Mouse (Mus musculus) forebrain, embryonic 13.5 days (tissue): ENCODE results near the gene Nectin3. TPM values are rescaled to one million over a fixed set of nuclear protein-coding genes. Genes with fewer than 3 reads are reported as not detected.

ENCODE experiments used
- ATAC-seq: fragments of 200-750 bp; cut with Nextera tagmentation; 2 replicates; pipeline ENCODE4 v1.8.0; 2017
- H3K27ac ChIP-seq: fragments of 300-500 bp; sonication (generic); 2 replicates; pipeline ENCODE4 v1.5.1; 2015; ENCODE audit warnings: inconsistent platforms, mild to moderate bottlenecking, moderate library complexity
- H3K27me3 ChIP-seq: fragments of 300-500 bp; sonication (generic); 2 replicates; pipeline ENCODE4 v1.6.1; 2015; ENCODE audit warnings: mild to moderate bottlenecking, inconsistent platforms
- H3K36me3 ChIP-seq: fragments of 300-500 bp; sonication (generic); 2 replicates; pipeline ENCODE4 v1.6.1; 2015; ENCODE audit warnings: mild to moderate bottlenecking, inconsistent platforms; ENCODE audit not compliant: poor library complexity, severe bottlenecking
- H3K4me1 ChIP-seq: fragments of 300-500 bp; sonication (generic); 2 replicates; pipeline ENCODE4 v1.6.1; 2015; ENCODE audit warnings: inconsistent platforms
- H3K4me2 ChIP-seq: fragments of 300-500 bp; sonication (generic); 2 replicates; pipeline ENCODE4 v1.6.1; 2015; ENCODE audit warnings: inconsistent platforms, mild to moderate bottlenecking, moderate library complexity
- H3K4me3 ChIP-seq: fragments of 300-500 bp; sonication (generic); 2 replicates; pipeline ENCODE4 v1.5.1; 2015; ENCODE audit warnings: mild to moderate bottlenecking, inconsistent platforms
- H3K9ac ChIP-seq: fragments of 300-500 bp; sonication (generic); 2 replicates; pipeline ENCODE4 v1.6.1; 2015; ENCODE audit warnings: mild to moderate bottlenecking, inconsistent platforms
- H3K9me3 ChIP-seq: fragments of 300-500 bp; sonication (generic); replicated peaks from 2 replicates; pipeline ENCODE4 v1.6.1; 2016; ENCODE audit warnings: inconsistent platforms
- WGBS: fragments of 180-500 bp; shearing (Covaris S2); methylation state at CpG from one replicate; pipeline ENCODE4 v1.1.7; 2015; 5-methylcytosine and 5-hydroxymethylcytosine counted together
- polyA plus RNA-seq: library from polyadenylated mRNA; unstranded; fragments of >200 nt; fragmentation: Nextera tagmentation; extraction: Ambion mirVana; gene quantifications from 2 replicates; pipeline ENCODE4 v1.2.1, GENCODE M21; 2015

Gene Nectin3
- polyA plus RNA-seq = 16.4 and 17.4 TPM in 2 replicates

DNA sequence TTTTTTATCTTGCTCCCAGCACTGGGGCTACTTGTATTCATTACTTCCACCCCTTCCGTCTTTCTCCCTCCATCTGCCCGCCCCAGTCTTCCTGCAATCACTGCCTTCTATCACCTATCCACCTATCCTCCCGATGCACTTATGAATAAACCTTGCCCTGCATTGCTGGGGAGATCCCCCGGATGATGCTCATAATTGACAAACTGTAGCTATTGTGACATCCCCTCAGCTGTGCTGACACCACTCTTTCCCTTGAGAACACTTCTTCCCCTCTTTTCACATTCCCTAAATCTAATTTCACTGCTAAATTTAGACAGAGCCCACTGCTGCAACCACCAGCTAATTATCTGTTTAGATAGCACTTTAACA is at the start of gene Nectin3:
Gene Nectin3, minus strand, starts transcription at position 105 of the 369 bp plus-strand sequence.
- Histone ChIP-seq H3K36me3 (no peaks in the 10 kb centered on the region), H3K4me2 (peak within 1 kb of the TSS; percentile 83)

GRCm38 (mm10) chr16:46538092-46538491 is 39.8 kb upstream of the Nectin3 start:
- no peak; the same call in 1 of the 2 replicates for ATAC-seq
- WGBS = 78% methylated on average over 3 of the region's 3 CpGs
- no peaks in the 10 kb centered on the region for H3K27me3 ChIP-seq
- H3K4me1 ChIP-seq = no peaks in the 10 kb centered on the region
- no peak overlapping the region for H3K9ac ChIP-seq
- H3K27ac ChIP-seq = no peak overlapping the region
- H3K36me3 ChIP-seq = no peaks in the 10 kb centered on the region
- H3K4me3 ChIP-seq = no peak overlapping the region
- H3K4me2 ChIP-seq = no peak overlapping the region
- no peaks in the 10 kb centered on the region for H3K9me3 ChIP-seq

More for the DNA sequence above, at the start of gene Nectin3:
- Histone ChIP-seq H3K27me3 (no peaks in the 10 kb centered on the region), H3K9ac (peak within 1 kb of the TSS; percentile 94), H3K4me1 (peaks cover 24% of the 10 kb centered on the region), H3K27ac (peak within 1 kb of the TSS; percentile 92), H3K4me3 (peak within 1 kb of the TSS; percentile 87), H3K9me3 (no peaks in the 10 kb centered on the region)
- ATAC-seq = no peak
- WGBS = 5% methylated on average over 4 of the region's 4 CpGs

DNA sequence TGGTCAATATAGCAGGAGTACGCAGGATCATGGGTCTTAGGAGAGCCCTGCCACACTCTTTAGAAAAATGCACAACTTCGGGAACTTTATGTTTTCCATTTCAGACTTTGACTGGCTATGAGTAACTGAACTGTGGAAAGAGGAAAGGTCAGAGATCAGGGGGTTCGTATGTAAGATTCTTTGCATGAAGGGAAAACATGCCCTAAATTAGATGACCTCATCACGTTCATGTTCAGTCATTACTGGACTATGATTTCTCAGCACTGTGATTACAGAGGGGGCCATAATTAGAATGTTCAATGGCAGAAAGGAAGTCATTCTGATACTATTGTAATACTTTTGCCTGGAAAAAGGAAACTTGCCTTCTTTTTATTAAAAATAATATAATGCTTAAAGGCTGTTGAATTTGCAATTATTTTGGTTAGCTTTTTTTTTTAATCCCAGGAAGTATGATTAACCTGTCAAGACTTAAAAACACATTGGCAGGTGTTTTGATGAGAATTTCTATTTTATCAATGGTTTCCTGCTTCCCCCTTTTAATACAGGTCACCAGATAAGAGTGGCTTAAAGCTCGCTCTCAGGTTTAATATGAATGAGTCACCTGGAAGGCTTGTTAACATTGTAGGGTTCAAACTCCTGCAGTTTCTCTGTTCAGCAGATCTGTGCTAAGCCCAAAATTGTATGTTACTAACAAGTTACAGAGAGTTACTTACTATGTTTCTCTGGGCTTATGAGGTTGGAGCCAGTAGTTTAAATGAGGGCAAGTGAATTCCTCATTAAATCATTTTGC is 34.3 kb upstream of the Nectin3 start:
- H3K27ac ChIP-seq = no peak overlapping the region
- WGBS = 84% methylated on average over 5 of the region's 5 CpGs
- H3K4me3 ChIP-seq = no peak overlapping the region
- no peaks in the 10 kb centered on the region for H3K9me3 ChIP-seq
- no peaks in the 10 kb centered on the region for H3K36me3 ChIP-seq
- ATAC-seq = no peak
- no peak overlapping the region for H3K4me2 ChIP-seq
- H3K27me3 ChIP-seq = no peaks in the 10 kb centered on the region
- no peak overlapping the region for H3K9ac ChIP-seq
- peaks cover 5% of the 10 kb centered on the region for H3K4me1 ChIP-seq

DNA sequence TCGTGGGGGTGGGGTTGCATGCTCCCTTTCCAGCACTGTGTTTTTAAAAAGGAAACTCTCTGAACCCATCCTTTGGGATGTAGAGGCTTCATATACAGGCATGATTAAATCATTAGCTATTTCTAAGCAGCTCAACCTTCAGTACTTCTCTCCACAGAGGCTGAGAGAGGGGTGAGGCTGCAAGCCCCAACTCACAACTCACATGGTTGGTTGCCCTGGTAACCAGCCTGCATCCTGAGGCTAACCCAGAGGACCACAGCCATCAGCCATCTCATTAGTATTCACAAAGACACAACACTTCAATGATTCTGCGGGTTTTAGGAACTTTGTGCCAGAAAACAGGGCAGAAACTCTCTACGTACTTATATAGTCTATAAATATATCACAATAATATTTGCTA is 32.7 kb upstream of the Nectin3 start:
- peaks cover 5% of the 10 kb centered on the region for H3K4me1 ChIP-seq
- WGBS = 44% methylated on average over 3 of the region's 3 CpGs
- no peak overlapping the region for H3K4me2 ChIP-seq
- no peaks in the 10 kb centered on the region for H3K27me3 ChIP-seq
- H3K9ac ChIP-seq = no peak overlapping the region
- no peaks in the 10 kb centered on the region for H3K9me3 ChIP-seq
- peak; percentile 80 for ATAC-seq
- no peaks in the 10 kb centered on the region for H3K36me3 ChIP-seq
- H3K4me3 ChIP-seq = no peak overlapping the region
- H3K27ac ChIP-seq = no peak overlapping the region

GRCm38 (mm10) chr16:46520885-46521417 is 22.6 kb upstream of the Nectin3 start:
- Histone ChIP-seq H3K27ac (no peak overlapping the region), H3K4me1 (no peaks in the 10 kb centered on the region), H3K9ac (no peak overlapping the region), H3K4me2 (no peak overlapping the region), H3K36me3 (no peaks in the 10 kb centered on the region), H3K27me3 (no peaks in the 10 kb centered on the region), H3K4me3 (no peak overlapping the region), H3K9me3 (no peaks in the 10 kb centered on the region)
- 83% methylated on average over 5 of the region's 5 CpGs for WGBS
- ATAC-seq = no peak

GRCm38 (mm10) chr16:46519606-46520005 is 21.3 kb upstream of the Nectin3 start:
- H3K36me3 ChIP-seq = no peaks in the 10 kb centered on the region
- no peaks in the 10 kb centered on the region for H3K4me1 ChIP-seq
- no peak for ATAC-seq
- H3K4me2 ChIP-seq = no peak overlapping the region
- 83% methylated on average over 2 of the region's 2 CpGs for WGBS
- no peaks in the 10 kb centered on the region for H3K9me3 ChIP-seq
- no peaks in the 10 kb centered on the region for H3K27me3 ChIP-seq
- no peak overlapping the region for H3K4me3 ChIP-seq
- H3K9ac ChIP-seq = no peak overlapping the region
- H3K27ac ChIP-seq = no peak overlapping the region

GRCm38 (mm10) chr16:46507944-46508333 is 9.6 kb upstream of the Nectin3 start:
- Histone ChIP-seq H3K4me2 (no peak overlapping the region), H3K27ac (no peak overlapping the region), H3K36me3 (no peaks in the 10 kb centered on the region), H3K9ac (no peak overlapping the region), H3K27me3 (no peaks in the 10 kb centered on the region), H3K4me3 (no peak overlapping the region), H3K4me1 (no peaks in the 10 kb centered on the region), H3K9me3 (no peaks in the 10 kb centered on the region; the same call in 1 of the 2 replicates)
- no peak for ATAC-seq
- WGBS = 88% methylated on average over 3 of the region's 3 CpGs

- H3K4me3 ChIP-seq = no peak overlapping the region
- H3K9ac ChIP-seq = no peak overlapping the region
- no peak for ATAC-seq
- H3K9me3 ChIP-seq = no peaks in the 10 kb centered on the region; the same call in 1 of the 2 replicates
- no peaks in the 10 kb centered on the region for H3K27me3 ChIP-seq
- H3K36me3 ChIP-seq = no peaks in the 10 kb centered on the region
- H3K27ac ChIP-seq = no peak overlapping the region
- H3K4me1 ChIP-seq = no peaks in the 10 kb centered on the region
- WGBS = 51% methylated on average over 3 of the region's 3 CpGs
- no peak overlapping the region for H3K4me2 ChIP-seq
Observed at GRCm38 (mm10) chr16:46507260-46507943, 9.1 kb upstream of the Nectin3 start.

GRCm38 (mm10) chr16:46504006-46504405 is 5.7 kb upstream of the Nectin3 start:
- Histone ChIP-seq H3K27ac (no peak overlapping the region), H3K9me3 (no peaks in the 10 kb centered on the region; the same call in 1 of the 2 replicates), H3K4me2 (no peak overlapping the region), H3K4me1 (no peaks in the 10 kb centered on the region), H3K27me3 (no peaks in the 10 kb centered on the region), H3K36me3 (no peaks in the 10 kb centered on the region), H3K4me3 (no peak overlapping the region), H3K9ac (no peak overlapping the region)
- WGBS = 78% methylated on average over 4 of the region's 4 CpGs
- no peak for ATAC-seq

GRCm38 (mm10) chr16:46502311-46502710 is 4.0 kb upstream of the Nectin3 start:
- Histone ChIP-seq H3K27ac (no peak overlapping the region), H3K27me3 (no peaks in the 10 kb centered on the region), H3K4me1 (peaks cover 11% of the 10 kb centered on the region), H3K36me3 (no peaks in the 10 kb centered on the region), H3K9me3 (no peaks in the 10 kb centered on the region; the same call in 1 of the 2 replicates), H3K4me3 (no peak overlapping the region), H3K4me2 (no peak overlapping the region), H3K9ac (no peak overlapping the region)
- ATAC-seq = no peak
- 76% methylated on average over 2 of the region's 2 CpGs for WGBS

GRCm38 (mm10) chr16:46500759-46501158 is 2.4 kb upstream of the Nectin3 start:
- Histone ChIP-seq H3K4me1 (peaks cover 11% of the 10 kb centered on the region), H3K4me3 (no peak overlapping the region), H3K9me3 (no peaks in the 10 kb centered on the region), H3K27me3 (no peaks in the 10 kb centered on the region), H3K4me2 (no peak overlapping the region), H3K36me3 (no peaks in the 10 kb centered on the region), H3K27ac (no peak overlapping the region), H3K9ac (no peak overlapping the region)
- no peak for ATAC-seq
- 46% methylated on average over 3 of the region's 3 CpGs for WGBS

DNA sequence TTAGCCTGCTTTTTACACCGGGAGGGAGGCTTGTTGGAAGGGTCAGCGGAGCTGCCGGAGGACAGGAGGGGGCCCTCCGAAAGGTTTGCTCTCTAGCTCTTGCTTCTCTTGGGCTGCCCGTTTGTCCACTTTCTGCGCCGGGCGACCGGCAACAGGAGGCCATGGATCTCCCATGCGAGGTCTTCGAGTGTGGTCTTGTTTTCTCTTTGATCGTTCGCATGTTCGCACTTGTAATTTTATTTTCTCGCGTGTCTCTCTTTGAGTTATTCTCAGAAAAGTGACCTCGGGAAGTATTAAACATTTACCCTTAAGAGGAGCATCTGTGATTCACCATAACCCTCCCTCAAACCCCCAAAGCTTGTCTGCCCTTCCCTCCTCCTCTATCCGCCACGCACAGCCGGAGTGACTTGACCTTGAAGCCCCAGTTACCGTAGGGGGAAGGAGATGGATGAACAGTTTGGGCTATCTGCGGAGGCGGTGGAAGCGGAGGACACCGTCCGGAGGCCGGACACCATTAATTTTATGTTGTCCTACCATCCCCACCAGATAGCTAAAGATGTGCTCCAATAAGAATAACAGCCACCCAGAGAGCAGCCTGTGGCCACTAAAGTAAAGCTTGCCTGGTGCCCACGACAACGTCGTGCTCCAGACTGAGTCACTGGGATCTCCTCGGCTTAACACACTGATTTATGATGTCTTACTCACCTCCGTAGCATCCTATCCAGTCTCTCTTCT is 472 bp downstream of the Nectin3 start:
- Histone ChIP-seq H3K27ac (peak overlapping the region; percentile 92; the same call in 1 of the 2 replicates), H3K4me3 (peak overlapping the region; percentile 87), H3K4me1 (peaks cover 24% of the 10 kb centered on the region), H3K4me2 (peak overlapping the region; percentile 83), H3K9me3 (no peaks in the 10 kb centered on the region), H3K36me3 (no peaks in the 10 kb centered on the region), H3K27me3 (no peaks in the 10 kb centered on the region), H3K9ac (peak overlapping the region; percentile 94)
- WGBS = 1% methylated on average over 32 of the region's 32 CpGs
- no peak for ATAC-seq
